Mouse (Mus musculus) stomach, embryonic 14.5 days (tissue): ENCODE results near the gene Rab3c. TPM values are rescaled to one million over a fixed set of nuclear protein-coding genes. Genes with fewer than 3 reads are reported as not detected.

ENCODE experiments used
- ATAC-seq: fragments of 200-750 bp; cut with Nextera tagmentation; 2 replicates; pipeline ENCODE4 v1.8.0; 2017; ENCODE audit warnings: low read depth, moderate TSS enrichment; ENCODE audit not compliant: insufficient number of reproducible peaks, insufficient read depth, low FRiP score
- H3K27ac ChIP-seq: fragments of 300-500 bp; sonication (generic); 2 replicates; pipeline ENCODE4 v1.5.1; 2014; ENCODE audit warnings: mild to moderate bottlenecking, low read length, moderate library complexity, mixed read lengths
- H3K27me3 ChIP-seq: fragments of 300-500 bp; sonication (generic); 2 replicates; pipeline ENCODE4 v1.6.1; 2014; ENCODE audit warnings: low read length, control low read depth, mixed read lengths; ENCODE audit not compliant: control insufficient read depth, insufficient read depth
- H3K36me3 ChIP-seq: fragments of 300-500 bp; sonication (generic); 2 replicates; pipeline ENCODE4 v1.6.1; 2014; ENCODE audit warnings: mild to moderate bottlenecking, control low read depth, low read length, moderate library complexity, mixed read lengths; ENCODE audit not compliant: control insufficient read depth, insufficient read depth
- H3K4me1 ChIP-seq: fragments of 300-500 bp; sonication (generic); 2 replicates; pipeline ENCODE4 v1.6.1; 2014; ENCODE audit warnings: low read length, control low read depth, mixed read lengths; ENCODE audit not compliant: control insufficient read depth, insufficient read depth
- H3K4me2 ChIP-seq: fragments of 300-500 bp; sonication (generic); replicated peaks from 2 replicates; pipeline ENCODE4 v1.6.1; 2014; ENCODE audit warnings: low read depth, low read length, control low read depth
- H3K4me3 ChIP-seq: fragments of 300-500 bp; sonication (generic); 2 replicates; pipeline ENCODE4 v1.5.1; 2014; ENCODE audit warnings: low read depth, low read length, control low read depth
- H3K9ac ChIP-seq: fragments of 300-500 bp; sonication (generic); replicated peaks from 2 replicates; pipeline ENCODE4 v1.6.1; 2014; ENCODE audit warnings: low read depth, mild to moderate bottlenecking, control low read depth, low read length, moderate library complexity, mixed read lengths
- H3K9me3 ChIP-seq: fragments of 300-500 bp; sonication (generic); 2 replicates; pipeline ENCODE4 v1.6.1; 2016; ENCODE audit warnings: low read depth, low read length, control low read depth; ENCODE audit not compliant: control insufficient read depth
- WGBS: fragments of 180-500 bp; shearing (Covaris S2); extraction: QIAGEN DNeasy Blood & Tissue Kit; methylation state at CpG from one replicate; pipeline ENCODE4 v1.1.7; 2014; 5-methylcytosine and 5-hydroxymethylcytosine counted together
- polyA plus RNA-seq: library from polyadenylated mRNA; unstranded; fragments of >200 nt; fragmentation: Nextera tagmentation; extraction: Ambion mirVana; gene quantifications from 2 replicates; pipeline ENCODE4 v1.2.1, GENCODE M21; 2014

Gene Rab3c
- polyA plus RNA-seq, 1 experiment from 2014 or later = 5.8 TPM

DNA sequence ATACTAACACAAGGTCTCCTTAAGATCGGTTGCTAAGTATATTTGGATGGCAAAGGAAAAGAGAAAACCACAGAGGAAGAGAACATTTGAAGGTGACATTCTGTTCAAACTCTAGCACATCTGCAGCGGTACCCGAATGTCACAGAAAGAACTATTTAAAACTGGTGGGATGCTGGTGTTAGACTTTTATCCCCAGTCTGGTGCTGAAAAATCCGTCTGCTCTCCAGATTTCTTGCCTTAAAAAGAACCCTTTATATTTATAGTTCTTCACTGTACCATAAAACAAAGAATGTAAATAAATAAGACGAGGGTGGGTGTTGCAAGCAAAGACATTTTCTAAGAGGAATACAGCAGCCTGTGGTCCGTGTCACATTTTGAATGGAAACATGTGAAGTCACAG, 105.1 kb downstream of the Rab3c start:
- H3K4me1 ChIP-seq = no peaks in the 10 kb centered on the region
- 70% methylated on average over 6 of the region's 6 CpGs for WGBS
- H3K4me3 ChIP-seq = no peak overlapping the region
- no peaks in the 10 kb centered on the region for H3K27me3 ChIP-seq
- no peaks in the 10 kb centered on the region for H3K36me3 ChIP-seq
- H3K4me2 ChIP-seq = no peak overlapping the region
- H3K9me3 ChIP-seq = no peaks in the 10 kb centered on the region
- H3K9ac ChIP-seq = no peak overlapping the region
- no peak overlapping the region for H3K27ac ChIP-seq
- ATAC-seq = no peak

DNA sequence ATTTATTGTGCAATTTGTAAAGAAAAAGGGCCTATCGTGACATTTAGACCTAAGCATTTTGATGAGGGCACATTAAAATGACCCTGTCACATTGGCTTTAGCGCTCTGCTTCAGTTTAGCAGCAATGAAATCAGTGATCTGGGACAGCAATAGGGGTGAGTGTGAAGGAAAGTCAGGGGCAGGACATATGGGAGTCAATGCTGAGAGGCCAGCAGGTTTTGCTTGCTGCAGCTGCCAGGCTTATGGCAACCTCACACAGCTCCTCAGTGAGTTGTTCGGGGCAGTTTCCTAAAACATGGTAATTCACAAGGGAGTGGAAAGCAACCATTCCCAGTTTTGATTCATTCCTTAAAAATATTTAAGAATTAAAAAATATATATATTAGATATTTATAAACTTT, 111.1 kb downstream of the Rab3c start:
- H3K4me3 ChIP-seq = no peak overlapping the region
- 88% methylated on average over 3 of the region's 3 CpGs for WGBS
- H3K36me3 ChIP-seq = no peaks in the 10 kb centered on the region

DNA sequence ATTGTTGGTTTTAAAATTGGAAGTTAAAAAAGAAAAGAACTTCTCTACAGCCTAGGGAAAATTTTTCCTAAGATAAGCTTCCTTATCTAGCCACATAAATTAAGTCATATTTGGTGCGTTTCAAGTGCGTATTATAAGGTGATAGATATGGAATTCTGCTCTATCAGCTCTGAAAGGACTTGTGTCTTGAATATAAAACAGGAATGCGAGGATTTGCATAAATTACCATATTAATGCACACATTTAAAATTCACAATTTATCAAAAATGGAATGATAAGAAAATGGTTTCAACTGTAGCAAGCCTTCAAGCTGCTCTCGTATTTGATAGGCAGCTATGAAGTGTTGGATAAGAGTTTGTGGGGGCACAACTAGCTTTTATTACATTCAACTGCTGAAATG, 111.6 kb downstream of the Rab3c start:
- H3K4me3 ChIP-seq = no peak overlapping the region

More for the DNA sequence above, 111.1 kb downstream of the Rab3c start:
- no peaks in the 10 kb centered on the region for H3K27me3 ChIP-seq
- H3K4me2 ChIP-seq = no peak overlapping the region
- no peaks in the 10 kb centered on the region for H3K9me3 ChIP-seq
- no peak overlapping the region for H3K27ac ChIP-seq
- no peak overlapping the region for H3K9ac ChIP-seq
- ATAC-seq = no peak
- no peaks in the 10 kb centered on the region for H3K4me1 ChIP-seq

DNA sequence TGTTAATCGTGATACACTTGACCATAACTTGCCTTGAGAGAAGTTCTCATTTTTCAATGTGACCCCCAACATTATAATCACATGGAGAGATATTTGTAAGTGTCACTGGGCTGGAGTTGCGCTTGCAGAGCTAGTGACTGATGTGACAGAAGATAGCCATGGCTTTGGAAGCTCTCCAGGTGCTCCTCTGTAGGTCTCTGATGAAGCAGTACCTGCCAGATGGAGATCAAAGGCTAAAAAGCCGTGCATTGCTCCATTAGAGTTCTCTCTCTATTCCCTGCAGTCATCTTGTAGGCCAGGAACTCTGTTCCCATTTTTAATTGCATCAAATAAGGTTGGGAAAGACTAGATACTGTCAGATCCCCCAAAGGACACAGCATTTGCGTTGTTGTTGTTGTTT, 112.2 kb downstream of the Rab3c start:
- 80% methylated on average over 4 of the region's 4 CpGs for WGBS
- no peaks in the 10 kb centered on the region for H3K9me3 ChIP-seq
- no peaks in the 10 kb centered on the region for H3K4me1 ChIP-seq
- ATAC-seq = no peak
- no peak overlapping the region for H3K4me3 ChIP-seq
- H3K27ac ChIP-seq = no peak overlapping the region
- H3K9ac ChIP-seq = no peak overlapping the region
- no peaks in the 10 kb centered on the region for H3K36me3 ChIP-seq
- H3K4me2 ChIP-seq = no peak overlapping the region
- no peaks in the 10 kb centered on the region for H3K27me3 ChIP-seq

More for the DNA sequence above, 111.6 kb downstream of the Rab3c start:
- Histone ChIP-seq H3K9me3 (no peaks in the 10 kb centered on the region), H3K4me2 (no peak overlapping the region), H3K36me3 (no peaks in the 10 kb centered on the region), H3K27me3 (no peaks in the 10 kb centered on the region), H3K9ac (no peak overlapping the region), H3K27ac (no peak overlapping the region), H3K4me1 (no peaks in the 10 kb centered on the region)
- WGBS = 79% methylated on average over 4 of the region's 4 CpGs
- ATAC-seq = no peak

DNA sequence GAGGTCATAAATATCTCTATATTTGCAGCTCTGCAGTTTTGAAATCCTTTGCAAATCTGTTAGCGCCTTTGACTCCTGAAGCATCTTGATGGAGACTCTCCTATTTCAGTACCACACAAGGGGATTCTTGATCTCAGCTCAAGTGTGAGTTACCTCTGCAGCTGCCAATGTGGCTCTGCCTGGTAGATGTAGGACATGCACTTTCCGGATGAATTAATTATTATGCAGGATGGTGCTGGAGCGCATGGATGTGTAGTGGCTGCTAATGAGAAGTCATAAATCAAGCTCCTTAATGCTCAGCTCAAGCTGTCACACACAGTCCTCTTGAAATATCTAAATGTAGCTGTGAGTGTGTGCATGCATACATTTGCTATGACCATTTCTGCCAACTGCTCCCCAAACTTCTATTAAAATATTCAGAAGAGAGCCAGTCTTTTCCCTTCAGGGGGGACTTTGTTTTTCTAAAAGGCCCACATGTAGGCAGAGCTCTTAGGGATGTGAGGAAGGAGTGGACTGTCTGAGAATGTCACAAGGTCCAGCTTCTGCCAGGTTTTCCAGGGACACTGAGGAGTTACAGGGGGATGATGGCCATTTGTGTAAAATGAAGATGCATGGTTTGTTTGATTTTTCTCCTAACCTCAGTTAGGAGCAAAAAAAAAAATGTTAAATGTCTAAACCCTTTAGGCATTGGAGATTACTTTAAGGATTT, 114.0 kb downstream of the Rab3c start:
- ATAC-seq = no peak
- Histone ChIP-seq H3K27ac (no peak overlapping the region), H3K36me3 (no peaks in the 10 kb centered on the region), H3K4me2 (no peak overlapping the region), H3K27me3 (no peaks in the 10 kb centered on the region), H3K9me3 (no peaks in the 10 kb centered on the region), H3K9ac (no peak overlapping the region), H3K4me3 (no peak overlapping the region), H3K4me1 (no peaks in the 10 kb centered on the region)
- WGBS = 43% methylated on average over 3 of the region's 3 CpGs

DNA sequence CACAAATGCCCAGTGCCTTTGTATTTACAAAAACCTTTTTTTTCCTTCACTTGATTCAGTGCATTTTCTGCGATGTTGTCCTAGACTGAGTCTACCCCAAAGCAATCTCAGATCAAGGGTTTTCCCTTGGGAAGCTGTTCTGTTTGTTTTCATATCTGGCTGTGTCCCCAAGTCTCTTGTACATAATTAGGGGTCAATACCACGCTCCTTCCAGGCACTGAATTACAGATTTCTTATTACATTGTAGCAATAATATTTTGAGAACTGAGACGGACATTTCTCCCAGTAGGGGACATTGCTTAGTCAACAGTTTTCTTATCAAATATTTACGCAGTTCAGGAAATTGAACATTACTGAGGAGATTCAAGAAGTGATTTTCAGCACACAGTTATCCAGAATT, 120.8 kb downstream of the Rab3c start:
- Histone ChIP-seq H3K4me2 (no peak overlapping the region), H3K9ac (no peak overlapping the region), H3K9me3 (no peaks in the 10 kb centered on the region), H3K4me1 (no peaks in the 10 kb centered on the region), H3K36me3 (no peaks in the 10 kb centered on the region), H3K4me3 (no peak overlapping the region), H3K27me3 (no peaks in the 10 kb centered on the region), H3K27ac (no peak overlapping the region)
- 62% methylated on average over 4 of the region's 4 CpGs for WGBS
- ATAC-seq = no peak

DNA sequence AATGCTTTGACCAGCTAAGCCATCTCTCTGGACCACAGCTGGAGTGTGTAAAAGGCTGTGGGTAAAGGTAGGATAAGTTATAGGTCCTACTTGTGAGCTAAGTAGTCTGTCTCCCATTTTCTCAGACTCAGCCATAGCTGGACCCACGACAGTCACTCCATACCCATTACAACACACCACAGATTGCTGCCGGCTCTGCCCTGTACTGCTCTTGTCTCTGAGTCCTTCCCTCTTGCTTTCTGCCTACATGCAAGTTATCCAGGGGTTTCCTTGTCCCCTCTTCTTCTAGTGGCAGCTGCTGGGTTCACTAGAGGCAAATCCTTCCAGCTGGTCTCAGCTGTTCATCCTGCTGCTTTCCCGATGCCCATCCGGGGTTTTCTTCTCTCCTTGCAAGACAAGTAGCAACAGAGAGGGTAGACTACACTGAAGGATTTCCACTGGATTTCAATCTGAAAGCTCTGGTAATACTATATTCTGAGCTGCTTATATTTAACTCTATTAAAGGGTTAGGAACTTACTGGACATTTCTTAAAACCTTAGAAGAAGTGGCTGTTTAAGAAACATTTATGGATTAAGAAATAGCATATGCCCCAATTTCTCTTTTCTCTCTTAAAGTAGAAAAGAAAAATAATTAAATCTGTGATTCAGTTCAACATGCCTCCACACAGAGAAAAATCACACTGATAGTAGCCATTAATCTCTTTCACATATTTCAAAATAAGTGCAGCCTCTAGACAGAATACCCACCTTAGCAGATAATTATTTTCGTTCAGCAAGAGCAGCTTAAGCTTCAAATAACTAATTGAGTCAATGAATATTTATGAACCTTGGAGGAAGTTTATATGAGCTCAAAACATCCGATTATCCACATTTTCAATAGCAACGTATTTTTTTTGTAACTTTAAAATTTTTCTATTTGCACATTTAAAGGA, 121.9 kb downstream of the Rab3c start:
- Histone ChIP-seq H3K27me3 (no peaks in the 10 kb centered on the region), H3K9ac (no peak overlapping the region), H3K4me2 (no peak overlapping the region), H3K4me3 (no peak overlapping the region), H3K4me1 (no peaks in the 10 kb centered on the region), H3K27ac (no peak overlapping the region), H3K36me3 (no peaks in the 10 kb centered on the region), H3K9me3 (no peaks in the 10 kb centered on the region)
- ATAC-seq = no peak
- 54% methylated on average over 7 of the region's 7 CpGs for WGBS

DNA sequence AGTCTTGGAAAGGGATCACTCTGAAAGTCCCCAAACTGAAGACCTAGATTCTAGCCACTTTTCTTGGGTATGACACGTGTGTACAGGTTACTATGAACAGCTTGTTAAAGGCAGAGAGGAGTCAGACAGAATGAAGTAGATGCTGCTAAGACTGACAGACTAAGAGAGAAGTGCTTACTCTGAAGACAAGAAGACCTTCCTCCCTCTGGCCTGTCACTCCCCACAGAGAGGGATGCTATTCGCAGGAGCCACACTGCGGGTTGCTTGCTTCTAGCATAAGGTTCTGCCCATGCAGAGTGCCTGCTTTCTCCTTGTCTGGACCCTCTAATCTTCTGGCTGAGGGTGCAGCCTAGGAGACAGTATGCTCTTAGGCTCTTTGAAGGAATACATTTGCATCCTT, 135.3 kb downstream of the Rab3c start:
- Histone ChIP-seq H3K4me3 (no peak overlapping the region), H3K27me3 (no peaks in the 10 kb centered on the region), H3K9me3 (no peaks in the 10 kb centered on the region), H3K4me1 (no peaks in the 10 kb centered on the region), H3K4me2 (no peak overlapping the region), H3K9ac (no peak overlapping the region), H3K27ac (no peak overlapping the region), H3K36me3 (no peaks in the 10 kb centered on the region)
- 64% methylated on average over 3 of the region's 3 CpGs for WGBS
- no peak for ATAC-seq
